Mouse (Mus musculus) midbrain, embryonic 15.5 days (tissue): ENCODE results near the gene Nfatc3. TPM values are rescaled to one million over a fixed set of nuclear protein-coding genes. Genes with fewer than 3 reads are reported as not detected.

Source experiments
- polyA plus RNA-seq: library from polyadenylated mRNA; unstranded; fragments of >200 nt; fragmentation: Nextera tagmentation; extraction: Ambion mirVana; gene quantifications from 2 replicates; pipeline ENCODE4 v1.2.1, GENCODE M21; 2015

The Nfatc3 gene
- polyA plus RNA-seq, 1 experiment from 2014 or later, result 3.8 TPM

Other genes starting within 250 kb of the Nfatc3 start
- 11.8 and 13.6 TPM in 2 replicates for gene Ranbp10, start 231.5 kb upstream of the Nfatc3 start, polyA plus RNA-seq
- 0.64 and 1.0 TPM in 2 replicates for gene Tsnaxip1, start 231.1 kb upstream of the Nfatc3 start, polyA plus RNA-seq
- gene Cenpt, start 205.6 kb upstream of the Nfatc3 start, polyA plus RNA-seq, result 55.2 and 58.7 TPM in 2 replicates
- 56.2 and 58.6 TPM in 2 replicates for gene Thap11, start 203.7 kb upstream of the Nfatc3 start, polyA plus RNA-seq
- 148 and 152 TPM in 2 replicates for gene Nutf2, start 198.3 kb upstream of the Nfatc3 start, polyA plus RNA-seq
- 52.9 and 61.9 TPM in 2 replicates for gene Edc4, start 178.0 kb upstream of the Nfatc3 start, polyA plus RNA-seq
- 0.30 TPM in 1 of 2 replicates, not detected in the other for gene Nrn1l, start 165.3 kb upstream of the Nfatc3 start, polyA plus RNA-seq
- gene Pskh1, start 158.4 kb upstream of the Nfatc3 start, polyA plus RNA-seq, result 11.6 and 13.7 TPM in 2 replicates
- 5.4 and 5.5 TPM in 2 replicates for gene Ctrl, start 125.0 kb upstream of the Nfatc3 start, polyA plus RNA-seq
- 64.3 and 65.3 TPM in 2 replicates for gene Psmb10, start 120.4 kb upstream of the Nfatc3 start, polyA plus RNA-seq
- gene Lcat, start 115.5 kb upstream of the Nfatc3 start, polyA plus RNA-seq, result 1.6 and 2.0 TPM in 2 replicates
- gene Slc12a4, start 92.7 kb upstream of the Nfatc3 start, polyA plus RNA-seq, result 7.5 and 9.1 TPM in 2 replicates
- not detected in 2 replicates for gene Dpep3, start 79.4 kb upstream of the Nfatc3 start, polyA plus RNA-seq
- 29.0 and 30.8 TPM in 2 replicates for gene Dus2, start 67.5 kb upstream of the Nfatc3 start, polyA plus RNA-seq
- 0.21 and 0.26 TPM in 2 replicates for gene Dpep2nb, start 52.9 kb upstream of the Nfatc3 start, polyA plus RNA-seq
- 22.9 and 23.8 TPM in 2 replicates for gene Ddx28, start 47.0 kb upstream of the Nfatc3 start, polyA plus RNA-seq
- gene Esrp2, start 78.1 kb downstream of the Nfatc3 start, polyA plus RNA-seq, result 0.37 and 0.38 TPM in 2 replicates
- gene Pla2g15, start 91.6 kb downstream of the Nfatc3 start, polyA plus RNA-seq, result 23.3 and 24.3 TPM in 2 replicates
- 62.7 and 65.0 TPM in 2 replicates for gene Slc7a6, start 110.0 kb downstream of the Nfatc3 start, polyA plus RNA-seq
- 35.2 and 36.2 TPM in 2 replicates for gene Slc7a6os, start 152.1 kb downstream of the Nfatc3 start, polyA plus RNA-seq
- gene Prmt7, start 152.1 kb downstream of the Nfatc3 start, polyA plus RNA-seq, result 63.4 and 64.4 TPM in 2 replicates